Mouse (Mus musculus): ENCODE data around the gene Aagab. TPM values are rescaled to one million over a fixed set of nuclear protein-coding genes. Genes with fewer than 3 reads are reported as not detected.

Aagab gene
- polyA plus RNA-seq, 2 experiments from 2014 or later, result 47.6 to 54.6 TPM

- ATAC-seq, result no peak
Measured at GRCm38 (mm10) chr9:63677621-63678020, 75.2 kb downstream of the Aagab start.

- no peak for ATAC-seq
Measured at GRCm38 (mm10) chr9:63678076-63678475, 75.6 kb downstream of the Aagab start.

GRCm38 (mm10) chr9:63682301-63682700 is 79.8 kb downstream of the Aagab start:
- no peak for ATAC-seq

GRCm38 (mm10) chr9:63682943-63683342 is 80.5 kb downstream of the Aagab start:
- no peak for ATAC-seq

GRCm38 (mm10) chr9:63684277-63684676 is 81.8 kb downstream of the Aagab start:
- ATAC-seq, result no peak

- no peak for ATAC-seq
Measured at GRCm38 (mm10) chr9:63685352-63685751, 82.9 kb downstream of the Aagab start.

GRCm38 (mm10) chr9:63687413-63688015 is 85.1 kb downstream of the Aagab start:
- ATAC-seq, result no peak

GRCm38 (mm10) chr9:63690511-63690910 is 88.1 kb downstream of the Aagab start:
- ATAC-seq, result peak; percentile 67

GRCm38 (mm10) chr9:63691960-63692359 is 89.5 kb downstream of the Aagab start:
- no peak for ATAC-seq

Other genes starting within 250 kb of the Aagab start
- gene Map2k5, start 224.8 kb upstream of the Aagab start, polyA plus RNA-seq (2017; shearing (Covaris generic)), result 10 to 100 TPM in 1 of 2 experiments, 1 to 10 TPM in 1; 9.1 to 12.8 TPM
- gene 2300009A05Rik, start 203.4 kb upstream of the Aagab start, polyA plus RNA-seq (2017; shearing (Covaris generic)), result 1 to 10 TPM; 3.4 to 9.1 TPM
- gene Iqch, start 167 bp upstream of the Aagab start, polyA plus RNA-seq (2017; shearing (Covaris generic)), result under 1 TPM in 1 of 2 experiments, not detected in 1; 0.17 TPM
- 10 to 100 TPM; 15.6 to 36.9 TPM for gene Smad3, start 155.3 kb downstream of the Aagab start, polyA plus RNA-seq (2017; shearing (Covaris generic))